Mouse (Mus musculus) heart, adult 8-10 months (tissue): ENCODE data around the gene Tagap1. TPM values are rescaled to one million over a fixed set of nuclear protein-coding genes. Genes with fewer than 3 reads are reported as not detected.
"Not testable (repeated sequence)": the region's sequence is repeated elsewhere in the genome, so short reads cannot be mapped to it uniquely, and the experiment has no call there.

Source experiments
- DNase-seq: peaks from one replicate; pipeline ENCODE4 v3.0.0; 2022; ENCODE audit warnings: low spot score
- total RNA-seq, 4 experiments: library from RNA; stranded (reverse); gene quantifications; 2 replicates each; pipeline ENCODE4 v1.2.4; 2022

Tagap1 gene
- total RNA-seq, result 10 to 100 TPM in 2 of 4 experiments, 1 to 10 TPM in 2; 9.5 to 14.3 (median 10.5) TPM

DNA sequence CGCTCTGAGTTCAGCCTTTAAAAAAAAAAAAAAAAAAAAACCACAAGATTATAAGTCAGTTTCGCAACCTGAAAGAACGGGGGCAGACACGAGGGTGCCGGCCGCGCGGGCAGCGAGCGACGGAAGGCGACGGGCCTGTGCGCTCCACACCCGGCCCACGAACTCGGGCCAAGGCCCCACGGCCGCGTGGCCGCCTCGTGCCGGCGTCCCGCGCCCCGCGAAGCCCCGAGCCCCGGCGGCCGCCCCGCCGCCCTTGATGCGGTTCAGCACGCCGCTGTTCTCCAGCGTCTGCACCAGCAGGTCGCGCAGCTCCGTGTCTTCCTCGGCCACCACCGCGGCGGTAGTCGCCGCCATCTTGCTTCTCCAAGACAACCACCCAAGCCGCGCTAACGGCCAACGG lies at the start of gene Tagap1:
Gene Tagap1, minus strand, starts transcription at position 381 of the 400 bp plus-strand sequence.
- not testable (repeated sequence) for DNase-seq

DNA sequence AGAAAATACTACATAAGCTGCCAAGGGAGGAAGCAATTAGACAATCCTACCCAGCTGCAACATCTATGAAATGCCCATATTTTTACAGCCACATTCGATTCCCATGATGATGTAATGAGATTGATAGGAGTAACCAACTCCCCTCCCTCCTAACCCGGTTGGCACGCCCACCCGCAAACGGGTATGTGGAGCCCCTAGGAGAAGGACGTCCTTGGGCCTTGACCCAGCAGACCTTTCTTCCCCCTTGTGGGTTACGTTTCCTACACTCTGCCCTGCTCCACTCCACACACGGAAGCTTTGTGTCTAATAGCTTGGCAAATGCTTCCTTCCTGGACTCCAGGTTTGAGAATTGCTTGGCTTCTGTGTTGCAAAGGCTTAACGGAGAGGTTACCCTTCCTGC lies 48.9 kb upstream of the Tagap1 start:
- not testable (repeated sequence) for DNase-seq

DNA sequence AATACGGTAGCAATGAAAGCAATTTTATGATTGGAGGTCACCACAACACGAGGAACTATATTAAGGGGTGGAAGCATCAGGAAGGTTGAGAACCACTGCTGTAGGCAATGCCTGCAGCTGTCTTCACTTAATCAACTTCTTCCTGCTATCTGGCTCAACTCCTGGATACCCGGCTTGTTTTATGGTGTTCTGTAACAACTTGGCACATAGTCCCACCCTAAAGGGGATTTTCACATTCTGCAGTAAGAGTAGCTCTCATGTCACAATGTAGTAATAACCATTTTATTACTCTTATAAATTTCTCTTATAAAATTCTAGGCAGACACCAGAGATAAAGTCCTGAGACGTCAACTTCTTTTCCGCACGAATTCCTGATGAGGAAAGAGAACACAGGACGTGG lies 48.5 kb upstream of the Tagap1 start:
- DNase-seq, result not testable (repeated sequence)

DNA sequence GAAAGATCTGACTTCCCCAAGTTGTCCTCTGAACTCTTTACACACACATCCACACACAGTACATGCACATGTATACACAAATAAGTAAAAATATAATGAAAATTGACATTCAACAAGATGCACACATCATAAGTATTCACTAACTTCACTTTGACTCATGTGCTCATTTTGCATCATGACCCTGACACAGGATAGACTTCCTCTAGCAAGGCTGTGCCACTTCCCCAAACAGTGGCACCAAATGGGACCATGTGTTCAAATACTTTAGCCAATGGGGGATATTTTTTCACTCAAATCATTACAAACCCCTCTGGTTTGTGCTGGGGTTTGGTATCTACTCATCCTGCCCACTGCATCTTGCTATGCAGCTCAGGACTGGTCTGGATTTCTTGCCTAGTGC lies 47.9 kb upstream of the Tagap1 start:
- DNase-seq, result not testable (repeated sequence)

DNA sequence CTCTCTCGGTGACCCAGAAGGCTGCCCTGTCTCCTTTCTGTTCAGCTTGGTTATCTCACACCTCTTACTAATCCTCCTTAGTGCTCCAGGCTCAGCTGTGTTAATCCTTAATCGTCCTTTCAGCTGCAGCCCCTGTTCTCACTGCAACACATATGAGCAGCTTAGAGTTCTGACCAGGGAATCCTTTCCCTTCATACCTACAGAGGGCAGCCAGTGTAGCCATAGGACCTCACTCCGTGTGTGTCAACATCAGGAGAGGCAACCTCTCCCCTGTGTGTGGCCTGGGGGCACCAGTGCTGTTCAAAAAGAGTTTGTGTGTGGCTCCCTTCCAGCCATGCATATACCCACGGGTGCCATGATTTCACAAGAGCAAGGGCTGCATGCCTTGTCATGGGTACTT lies 44.7 kb upstream of the Tagap1 start:
- DNase-seq, result not testable (repeated sequence)

DNA sequence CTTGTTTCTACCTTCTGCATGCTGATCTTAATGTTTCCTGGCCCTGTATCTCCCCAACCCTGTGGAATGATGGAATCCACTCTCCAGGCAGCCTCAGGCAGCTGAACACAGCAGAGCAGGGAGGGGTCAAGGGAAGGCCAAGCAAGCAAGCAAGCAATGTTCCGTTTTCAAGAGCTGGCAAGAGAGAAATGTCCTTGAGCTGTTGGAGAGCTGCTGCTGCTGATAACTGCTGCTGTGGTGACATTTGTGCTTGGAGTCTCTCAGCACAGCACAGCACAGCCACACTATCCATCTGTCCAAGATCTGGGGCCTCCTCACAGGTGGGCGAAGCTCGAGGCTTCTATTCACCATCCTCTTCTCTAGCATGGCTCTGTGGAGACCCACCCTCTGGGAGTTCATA lies 42.4 kb upstream of the Tagap1 start:
- not testable (repeated sequence) for DNase-seq

DNA sequence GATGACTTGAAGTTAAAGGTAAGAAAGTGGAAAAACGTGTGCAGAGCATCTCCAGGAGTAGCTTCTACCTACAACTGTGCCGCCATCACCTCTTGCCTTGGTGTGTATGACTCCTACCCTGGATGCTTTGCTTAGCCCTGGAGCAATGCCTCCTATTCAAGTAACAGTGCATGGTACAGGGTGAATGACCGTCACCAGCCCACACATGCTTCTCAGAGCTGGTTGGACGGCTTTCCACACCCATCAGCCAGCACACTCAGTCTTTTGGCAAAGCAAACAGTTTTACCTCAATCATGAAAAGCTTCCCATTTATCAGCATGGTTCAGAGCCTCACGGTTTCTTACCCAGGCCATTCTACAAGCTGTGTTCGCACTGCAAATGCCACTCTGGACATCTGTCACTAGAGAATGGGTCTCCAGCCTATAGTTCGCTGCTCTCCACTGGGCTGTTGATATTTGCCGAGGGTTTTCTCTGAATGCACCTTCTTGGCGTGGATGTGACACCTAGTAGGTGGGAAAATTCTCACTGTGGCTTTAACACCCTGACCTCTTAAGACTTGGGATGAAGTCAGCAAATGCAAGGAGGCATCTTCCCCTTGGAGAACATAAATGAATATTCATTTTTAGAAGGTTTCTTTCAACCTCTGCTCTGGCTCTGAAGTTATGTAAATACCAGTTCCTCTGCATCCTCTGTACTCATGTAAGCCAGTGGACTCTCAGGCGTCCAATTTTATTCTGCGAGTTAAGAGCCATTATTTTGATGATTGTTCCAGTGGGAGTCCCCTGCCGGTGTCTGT lies 41.0 kb upstream of the Tagap1 start:
- not testable (repeated sequence) for DNase-seq

DNA sequence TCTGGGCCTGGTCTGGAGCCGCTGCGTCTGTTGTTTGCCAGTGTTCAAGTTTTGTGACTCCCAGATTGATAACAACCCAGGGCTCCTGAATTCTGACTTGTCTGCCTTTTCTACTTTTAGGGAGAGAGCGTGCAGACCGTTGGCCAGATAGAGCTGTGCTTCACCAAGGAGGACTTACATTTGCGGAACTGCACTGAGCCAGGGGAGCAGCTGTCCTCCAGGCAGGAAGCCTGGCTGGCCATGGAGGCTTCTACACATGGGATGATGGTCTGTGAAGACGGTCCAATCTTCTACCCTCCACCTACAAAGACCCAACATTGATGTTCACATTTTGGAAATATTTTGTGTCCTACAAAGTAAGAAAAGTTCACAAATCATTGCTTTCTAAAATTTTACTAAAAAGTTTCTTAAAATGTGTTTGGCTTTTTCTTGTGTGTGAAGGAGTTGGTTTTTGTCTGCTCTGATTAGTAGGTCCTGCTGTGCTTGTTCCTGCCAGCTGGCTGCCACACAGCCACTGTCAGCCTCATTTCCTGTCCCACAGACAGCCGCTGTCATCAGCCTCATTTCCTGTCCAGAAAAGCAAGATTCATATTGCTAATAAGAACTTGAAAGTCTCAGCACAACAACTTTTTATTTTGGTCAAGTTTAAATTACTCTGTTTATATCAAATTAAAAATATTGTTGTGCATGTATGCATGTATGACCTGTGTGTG lies 37.0 kb upstream of the Tagap1 start:
- not testable (repeated sequence) for DNase-seq

DNA sequence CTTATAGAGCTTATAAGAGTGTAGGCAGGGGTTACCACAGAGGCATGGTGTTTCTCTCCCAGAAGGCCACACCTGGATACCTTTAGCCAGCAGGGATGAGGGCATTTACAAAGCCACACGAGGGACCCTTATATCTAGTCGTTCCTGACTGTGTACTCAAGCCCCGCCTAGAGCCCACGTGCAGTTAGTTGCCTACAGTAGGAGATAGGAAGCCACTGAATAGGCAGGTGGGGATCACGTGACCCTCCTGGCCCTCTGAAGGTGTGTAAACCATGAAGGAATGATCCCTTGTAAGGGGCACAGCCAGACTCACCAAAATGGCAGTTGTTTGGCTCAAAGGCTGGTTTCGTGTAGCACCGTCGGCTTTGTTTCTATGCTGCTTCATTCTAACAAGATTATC lies 35.9 kb upstream of the Tagap1 start:
- DNase-seq, result not testable (repeated sequence)

DNA sequence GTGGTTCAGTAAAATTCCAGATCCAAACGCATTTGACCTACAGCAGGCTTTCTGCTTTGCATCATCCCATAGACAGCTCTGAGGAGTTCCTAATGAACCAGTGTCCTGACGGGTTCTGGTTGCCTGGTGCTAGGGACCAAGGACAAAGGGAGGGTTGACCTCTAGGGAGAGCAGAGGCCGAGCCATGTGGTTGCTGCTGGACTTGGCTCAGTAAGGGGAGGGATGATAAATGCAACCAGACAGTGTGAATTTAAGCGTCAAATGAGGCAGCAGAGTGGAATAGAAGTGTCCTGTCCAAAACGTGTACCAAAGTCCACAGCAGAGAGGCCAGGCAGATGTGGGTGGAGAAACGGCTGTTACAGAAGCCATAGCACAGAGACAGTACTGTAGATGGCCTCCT lies 34.5 kb upstream of the Tagap1 start:
- not testable (repeated sequence) for DNase-seq

DNA sequence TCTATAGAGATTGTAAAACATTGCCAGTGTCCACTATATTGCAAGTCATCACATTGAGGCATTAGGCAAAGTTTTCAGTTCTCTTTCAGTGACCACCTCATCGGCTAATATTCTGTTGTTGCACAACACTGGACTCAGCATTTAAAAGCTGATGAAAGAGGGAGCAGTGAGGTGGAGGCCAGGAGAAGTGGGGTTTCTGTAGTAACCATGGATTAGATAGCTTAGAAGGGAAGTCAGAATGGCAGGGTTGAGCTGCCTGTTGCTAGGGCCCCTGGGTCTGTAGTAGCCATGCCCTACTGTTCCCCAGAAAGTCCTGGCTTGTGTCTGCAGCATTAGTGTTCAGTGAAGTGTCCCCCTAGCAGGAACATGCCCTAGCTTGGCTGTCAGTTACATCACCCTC lies 25.2 kb upstream of the Tagap1 start:
- not testable (repeated sequence) for DNase-seq

DNA sequence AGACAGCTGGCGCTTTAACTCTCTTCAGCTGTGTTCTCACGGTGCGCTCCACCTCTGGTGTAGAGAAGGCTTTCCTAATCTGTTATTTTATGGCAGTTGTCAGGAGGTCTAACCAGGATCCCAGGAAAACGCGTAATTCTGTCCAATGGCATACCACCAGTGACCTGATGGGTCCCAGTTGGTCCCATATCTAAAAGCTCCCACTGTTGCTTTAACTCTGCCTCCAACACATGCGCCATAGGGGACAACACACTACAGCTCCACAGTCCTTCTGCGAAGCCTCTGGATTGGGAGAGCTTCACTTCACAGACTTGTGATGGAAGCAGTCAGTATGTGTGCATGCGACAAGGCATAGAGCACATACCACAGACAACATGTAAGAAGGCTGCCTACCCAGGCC lies 19.2 kb upstream of the Tagap1 start:
- DNase-seq, result not testable (repeated sequence)

DNA sequence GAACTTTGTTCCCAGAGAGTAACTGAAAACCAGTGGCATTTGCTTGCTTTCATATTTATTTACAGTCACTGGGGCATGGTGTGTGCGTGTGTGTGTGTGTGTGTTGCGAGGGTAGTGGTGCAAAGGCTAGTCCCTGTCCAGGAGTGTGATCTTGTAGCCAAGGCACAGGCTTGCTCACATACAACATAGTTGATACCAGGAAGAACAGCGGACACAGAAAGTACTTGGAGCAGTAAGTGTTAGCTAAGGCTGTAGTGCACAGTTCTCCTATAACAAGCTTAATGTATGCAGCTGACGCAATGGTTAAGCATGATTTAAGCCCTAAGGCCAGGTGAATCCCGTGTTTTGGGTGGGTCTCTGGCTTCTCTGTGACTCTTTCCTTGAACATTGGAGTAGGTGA lies 18.4 kb upstream of the Tagap1 start:
- DNase-seq, result not testable (repeated sequence)

DNA sequence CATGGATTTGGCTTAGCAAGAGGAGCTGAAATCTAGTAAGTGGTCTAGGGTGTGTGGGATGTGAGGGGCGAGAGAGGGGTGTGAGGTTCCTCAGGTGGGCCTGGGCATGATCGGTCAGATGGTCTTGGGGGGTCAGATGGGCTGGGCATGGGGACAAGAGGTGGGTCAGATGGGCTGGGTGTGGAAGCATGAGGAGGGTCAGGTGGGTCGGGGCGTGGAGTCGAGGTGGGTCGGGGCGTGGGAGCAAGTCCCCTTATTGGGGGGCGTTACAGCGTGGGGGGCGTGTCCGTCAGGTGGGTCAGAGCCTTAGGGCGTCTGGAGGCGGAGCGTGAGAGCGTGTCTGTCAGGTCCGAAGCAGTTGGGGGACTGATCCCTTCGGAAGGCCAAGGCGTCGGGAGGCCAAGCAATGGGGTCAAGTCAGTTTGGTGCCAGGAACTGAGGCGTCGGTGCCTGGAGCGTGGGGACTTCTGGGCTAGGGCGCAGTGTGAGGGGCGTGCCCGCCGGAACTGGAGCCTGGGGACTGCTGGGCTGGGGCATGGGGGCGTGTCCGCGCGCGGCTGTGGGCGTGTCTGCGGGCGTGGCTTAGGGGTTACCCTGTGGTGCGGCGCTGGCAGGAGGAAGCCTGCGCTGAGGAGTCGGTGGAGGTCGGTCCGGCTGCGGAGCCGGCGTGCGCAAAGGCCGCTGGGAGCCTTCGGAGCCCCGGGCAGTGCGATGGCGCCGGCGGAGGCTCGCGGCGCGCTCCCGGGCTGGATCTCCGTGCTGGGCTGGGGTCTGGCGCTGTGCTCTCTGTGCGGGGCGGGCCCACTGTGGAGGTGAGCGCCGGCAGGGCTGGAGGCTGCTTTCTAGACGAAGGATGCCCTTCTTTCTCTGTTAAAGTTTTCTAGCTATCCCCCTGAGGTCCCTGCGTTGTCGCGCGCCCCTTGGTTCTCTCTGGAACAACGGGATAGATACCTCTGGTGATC lies 17.6 kb upstream of the Tagap1 start, which contains the start of gene Gm49721:
Gene Gm49721, plus strand, starts transcription at position 618 of the 962 bp plus-strand sequence.
- DNase-seq, result peak; percentile 74

DNA sequence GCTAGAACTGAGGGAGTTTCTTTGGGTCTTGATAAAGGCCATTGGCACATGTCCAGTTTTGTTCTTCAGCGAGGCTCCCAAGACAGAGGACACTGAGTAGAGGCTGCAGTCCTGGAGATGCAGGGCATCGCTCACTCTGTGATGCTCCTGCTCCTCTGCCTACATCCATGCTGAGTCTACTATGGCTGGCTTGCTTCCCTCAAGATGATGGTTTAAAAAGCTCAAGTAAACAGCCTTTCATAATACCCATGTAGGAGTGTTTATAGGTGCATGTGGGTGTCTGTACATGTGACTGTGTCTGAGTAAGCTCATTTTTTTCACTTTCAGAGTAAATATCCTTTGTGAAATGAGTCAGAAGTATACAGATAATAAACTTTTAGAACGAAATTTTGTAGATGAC lies 14.0 kb upstream of the Tagap1 start:
- not testable (repeated sequence) for DNase-seq

DNA sequence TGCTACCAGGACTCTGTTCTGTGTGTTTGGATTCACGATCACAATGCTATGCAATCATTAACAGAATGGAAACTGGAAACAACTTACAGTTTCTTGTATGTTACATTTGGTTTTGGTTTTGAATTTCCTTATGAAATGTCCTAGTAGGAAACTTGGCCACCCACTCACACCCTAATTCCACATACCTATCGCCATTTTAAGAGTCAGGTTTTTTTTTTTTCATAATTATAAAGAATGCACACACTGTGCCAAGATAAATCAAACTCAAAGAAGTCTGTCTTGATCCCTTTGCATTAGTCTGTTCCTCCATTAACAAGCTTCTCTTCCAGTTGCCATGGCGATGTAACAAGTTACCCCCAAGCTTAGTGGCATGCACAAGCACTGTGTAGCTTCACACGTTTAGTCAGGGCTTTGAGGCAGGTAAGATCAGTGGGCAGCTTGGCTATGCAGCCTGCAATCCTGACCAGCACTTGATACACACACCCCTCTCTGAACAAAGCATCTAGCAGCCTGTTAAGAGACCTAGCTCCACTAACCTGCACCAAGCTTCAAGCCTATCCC lies 12.0 kb upstream of the Tagap1 start:
- DNase-seq, result not testable (repeated sequence)

DNA sequence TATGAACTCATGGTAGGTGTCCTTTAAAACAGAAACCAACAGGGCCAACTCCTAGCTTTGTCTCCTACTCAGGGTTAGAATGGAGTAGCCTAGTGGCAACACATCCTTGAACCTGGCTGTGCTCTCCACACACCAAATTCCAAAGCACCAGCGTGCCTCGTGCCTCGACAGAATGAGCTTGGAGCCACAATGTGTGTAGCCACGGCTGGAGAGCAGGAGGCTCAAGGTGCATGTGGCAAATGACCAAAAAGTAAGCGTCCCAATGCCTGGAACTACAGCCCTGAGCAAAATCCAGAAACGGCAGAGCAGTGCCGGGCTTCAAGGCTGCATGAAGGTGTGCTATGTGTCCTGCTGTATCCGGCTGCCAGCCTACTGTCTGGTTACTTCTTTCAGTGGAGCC lies 10.3 kb upstream of the Tagap1 start:
- not testable (repeated sequence) for DNase-seq

DNA sequence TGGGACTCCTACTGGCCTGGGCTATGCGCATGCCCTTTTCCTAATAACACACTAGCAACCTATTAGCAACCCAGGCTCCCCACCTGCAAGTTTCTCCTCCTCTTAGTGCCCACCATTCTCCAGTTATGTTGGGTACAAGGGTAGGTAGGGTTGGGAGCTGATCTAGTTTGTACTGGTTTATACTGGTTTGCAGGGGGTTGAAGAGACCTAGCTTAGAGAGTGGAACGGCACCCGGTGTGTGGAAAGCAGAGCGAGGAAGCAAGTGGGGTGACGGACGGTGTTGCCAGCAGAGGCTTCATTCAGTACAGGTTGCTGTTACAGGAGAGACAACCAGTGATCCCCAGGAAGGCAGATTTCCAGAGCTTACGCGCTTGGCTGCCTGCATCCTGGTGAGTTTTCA lies 9.4 kb upstream of the Tagap1 start, which contains the start of gene Rnaset2b:
Gene Rnaset2b, plus strand, starts transcription at position 301 of the 400 bp plus-strand sequence.
- DNase-seq, result not testable (repeated sequence)

DNA sequence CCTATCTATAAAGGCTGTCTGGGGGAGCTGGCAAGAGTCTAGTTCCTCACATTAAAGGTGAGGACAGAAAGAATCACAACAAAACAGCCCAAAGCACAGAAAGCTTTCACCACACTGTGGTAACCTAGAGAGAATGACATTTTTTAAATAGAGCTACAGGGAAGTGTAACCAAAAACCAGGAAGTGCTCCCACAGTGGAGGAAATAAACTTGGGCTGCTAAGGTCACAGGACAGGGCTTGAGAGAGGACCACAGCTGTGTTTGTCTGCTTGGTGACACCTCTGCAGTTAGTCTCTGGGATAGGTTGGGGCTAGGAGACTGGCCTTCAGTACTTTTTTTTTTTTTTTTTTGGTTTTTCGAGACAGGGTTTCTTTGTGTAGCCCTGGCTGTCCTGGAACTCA lies 6.7 kb upstream of the Tagap1 start:
- DNase-seq, result not testable (repeated sequence)

DNA sequence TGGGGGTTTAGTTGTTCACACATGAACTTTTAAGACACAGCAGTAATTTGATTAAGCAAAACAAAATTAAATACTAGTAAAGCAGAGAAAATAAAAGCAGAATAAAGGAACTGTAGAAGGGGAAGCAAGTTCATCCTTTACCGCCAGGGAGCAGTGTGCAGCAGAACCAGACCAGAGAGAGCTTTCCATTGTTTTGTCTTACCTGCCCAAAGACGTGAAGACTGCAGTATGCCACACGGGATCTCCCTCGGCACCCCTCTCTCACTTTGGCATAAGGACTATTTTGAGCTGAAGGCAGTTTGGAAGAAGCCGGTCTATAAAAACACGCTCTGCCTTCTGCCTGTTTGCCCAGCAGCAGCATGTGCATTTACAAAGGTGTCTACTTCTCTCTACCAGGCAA lies 4.4 kb upstream of the Tagap1 start:
- not testable (repeated sequence) for DNase-seq

DNA sequence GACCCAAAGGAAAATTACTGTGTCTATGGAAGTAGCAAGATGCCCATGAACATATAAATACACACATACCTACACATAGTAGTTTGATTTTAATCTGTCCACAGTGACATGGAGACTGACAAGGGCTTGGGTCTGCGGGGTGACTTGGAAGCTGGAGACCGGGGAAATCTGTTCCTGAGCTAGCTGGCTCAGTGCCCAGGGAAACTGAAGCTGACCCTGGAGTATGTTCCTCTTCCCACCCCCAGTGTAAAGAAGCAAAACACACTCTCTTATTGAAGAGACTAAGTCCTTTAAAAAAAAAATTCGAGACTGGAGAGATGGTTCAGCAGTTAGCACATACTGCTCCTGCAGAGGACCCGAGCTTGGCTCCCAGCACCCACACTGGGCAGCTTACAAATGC lies 2.0 kb upstream of the Tagap1 start:
- not testable (repeated sequence) for DNase-seq
